Mouse (Mus musculus) R1 (cell line): ENCODE measurements at regions not wholly inside any gene's neighbourhood (a gene's known extent, or its start where the extent isn't known, plus 50 kb on each side); places are given as distances from the start of the nearest gene placed in this dataset.

ENCODE experiments used
- DNase-seq: peaks from one replicate; pipeline ENCODE4 v3.0.0-alpha.2; 2018; ENCODE audit warnings: low read depth, low spot score

DNA sequence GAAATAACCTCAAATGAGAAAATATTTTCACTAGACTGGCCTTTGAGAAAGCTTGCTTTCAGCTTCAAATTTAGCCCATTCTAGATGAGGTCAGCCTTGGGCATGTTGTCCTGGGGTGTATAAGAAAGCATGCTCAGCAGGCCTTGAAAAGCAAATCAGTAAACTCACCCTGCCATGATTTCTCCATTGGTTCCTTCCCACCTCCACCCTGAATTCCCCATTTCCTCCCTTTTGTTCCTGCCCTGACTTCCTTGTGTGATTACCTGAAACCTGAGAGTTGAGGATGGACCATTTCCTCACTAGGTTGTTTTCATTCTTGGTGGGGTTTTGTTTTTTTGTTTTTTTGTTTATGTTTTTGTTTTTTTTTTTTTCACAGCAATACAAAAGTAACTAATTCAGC is 5953.1 kb downstream of the 9330182O14Rik start:
- peak; percentile 85 for DNase-seq

- DNase-seq, result no peak
These were observed 5991.7 kb downstream of the 9330182O14Rik start for GRCm38 (mm10) chr15:46125718-46126373.
